Mouse (Mus musculus) urinary bladder, adult 2 months (tissue): ENCODE measurements at regions not wholly inside any gene's neighbourhood (a gene's known extent, or its start where the extent isn't known, plus 50 kb on each side); places are given as distances from the start of the nearest gene placed in this dataset.
"Not testable (repeated sequence)": the region's sequence is repeated elsewhere in the genome, so short reads cannot be mapped to it uniquely, and the experiment has no call there.

ENCODE experiments used
- DNase-seq: peaks from one replicate; pipeline ENCODE4 v3.0.0; 2022; ENCODE audit warnings: low spot score

DNA sequence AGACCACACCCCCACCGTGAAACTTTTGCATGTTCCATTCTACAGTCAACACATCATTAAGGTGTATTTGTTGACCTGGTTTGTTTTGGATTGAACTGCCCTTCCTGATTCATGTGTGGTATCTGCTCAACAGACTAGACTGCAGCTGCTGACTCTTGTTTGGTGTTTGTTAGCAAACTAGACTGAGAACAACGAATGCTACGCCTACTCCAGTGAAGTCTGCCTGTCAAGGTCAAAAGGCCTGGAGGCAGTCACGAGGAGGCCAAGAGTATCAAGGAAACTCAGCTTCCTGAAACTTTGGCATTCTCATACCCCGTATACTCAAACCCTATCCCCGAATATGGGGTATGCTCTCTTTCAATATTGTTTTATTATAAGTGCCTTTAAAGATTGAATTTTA is 194.2 kb upstream of the Spin1 start:
- not testable (repeated sequence) for DNase-seq

DNA sequence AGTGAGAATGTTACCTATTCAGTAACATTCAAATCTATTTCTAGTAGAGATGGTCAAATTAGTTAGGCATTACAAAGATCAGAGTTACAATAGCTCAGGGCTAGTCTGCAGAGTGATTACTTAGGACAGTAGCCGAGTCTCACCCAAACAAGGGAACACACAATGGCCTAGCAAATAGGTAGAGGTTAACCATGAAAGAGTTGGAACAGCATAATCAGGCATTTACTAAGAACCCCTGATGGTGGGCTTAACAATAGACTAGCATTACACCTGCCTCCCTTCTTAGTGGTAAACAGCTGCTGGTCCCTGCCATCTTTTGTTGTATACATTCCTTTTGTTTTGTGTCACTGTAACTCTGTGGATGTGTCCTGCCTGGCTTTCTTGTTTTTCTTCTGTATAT is 193.8 kb upstream of the Spin1 start:
- no peak for DNase-seq

GRCm38 (mm10) chr13:50912776-50913175 is 187.9 kb upstream of the Spin1 start:
- DNase-seq: not testable (repeated sequence)

GRCm38 (mm10) chr13:50934017-50934416 is 166.7 kb upstream of the Spin1 start:
- not testable (repeated sequence) for DNase-seq

DNA sequence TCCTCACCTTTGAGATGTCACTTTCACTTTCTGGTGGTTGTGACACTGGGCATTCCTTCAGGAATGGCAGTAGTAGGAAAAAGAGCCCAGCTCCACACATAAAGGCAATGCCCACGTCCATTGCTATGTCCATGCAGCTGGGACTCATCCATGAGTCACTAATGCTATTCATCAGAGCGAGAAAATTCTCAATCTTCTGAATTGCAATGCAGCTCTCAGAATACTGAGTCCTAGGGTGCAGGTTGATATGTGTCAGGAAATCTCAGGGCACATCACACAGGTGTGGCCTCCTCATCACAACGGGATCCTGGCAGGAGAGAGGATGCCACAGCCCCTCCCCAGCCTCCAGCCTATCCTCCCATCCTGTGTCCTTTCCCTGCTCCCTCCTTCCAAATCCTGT is 158.1 kb upstream of the Spin1 start:
- no peak for DNase-seq

- DNase-seq: peak; percentile 27
Measured at GRCm38 (mm10) chr13:50949545-50950226, 151.0 kb upstream of the Spin1 start.

DNA sequence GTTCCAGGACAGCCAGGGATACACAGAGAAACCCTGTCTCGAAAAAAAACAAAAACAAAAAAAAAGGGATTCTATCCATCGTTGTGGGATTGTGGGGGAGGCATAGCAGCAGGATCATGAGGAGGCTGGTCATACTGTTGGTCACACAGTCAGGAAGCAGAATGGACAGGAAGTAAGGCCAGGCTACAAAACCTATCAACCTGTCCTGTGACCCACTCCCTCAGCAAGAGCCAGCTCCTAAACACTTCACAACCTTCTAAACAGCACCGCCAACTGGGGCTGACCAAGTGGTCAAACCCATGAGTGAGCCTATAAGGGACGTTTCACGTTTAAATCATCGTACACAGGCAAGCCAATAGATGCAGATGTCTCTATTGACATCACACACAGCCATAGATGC is 146.0 kb upstream of the Spin1 start:
- DNase-seq: no peak

DNA sequence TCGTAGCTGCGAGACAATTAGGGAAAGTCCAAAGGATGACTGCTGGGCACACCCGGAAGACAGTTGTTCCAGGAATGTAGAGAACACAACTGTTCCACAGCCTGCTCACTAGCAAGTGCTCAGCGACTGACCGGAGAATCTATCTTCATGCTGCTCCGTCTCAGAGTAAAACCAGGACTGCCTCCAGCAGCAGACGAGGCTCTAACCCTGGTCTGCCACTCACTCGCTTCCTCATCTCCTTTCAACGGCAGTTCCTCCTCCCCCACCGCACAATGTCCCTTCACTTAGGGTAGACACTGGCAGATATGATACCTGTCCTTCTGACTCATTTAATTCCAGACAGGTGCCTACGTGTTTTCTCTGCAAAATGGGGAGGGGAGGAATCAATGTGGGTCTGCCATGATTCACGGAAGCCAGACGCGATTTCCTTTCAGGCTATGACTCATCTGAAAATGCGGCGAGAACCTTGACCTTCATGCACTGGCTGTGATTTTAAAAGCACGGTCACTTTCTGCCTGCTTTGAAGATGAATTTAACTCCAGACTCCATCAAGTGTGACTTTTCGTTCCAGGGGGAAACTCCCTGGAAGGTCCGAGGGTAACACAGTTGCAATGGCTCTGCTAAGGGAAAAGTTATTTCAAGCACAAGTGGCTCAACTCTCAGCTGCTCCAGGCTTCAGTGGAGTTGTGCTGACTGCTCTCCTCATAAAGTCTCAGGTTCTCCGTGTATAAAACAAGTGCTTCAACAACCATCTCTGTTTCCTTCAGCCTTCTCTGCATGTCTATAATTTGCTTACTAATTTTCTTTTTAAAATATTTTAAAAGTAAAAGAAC is 142.4 kb upstream of the Spin1 start:
- DNase-seq: no peak

DNA sequence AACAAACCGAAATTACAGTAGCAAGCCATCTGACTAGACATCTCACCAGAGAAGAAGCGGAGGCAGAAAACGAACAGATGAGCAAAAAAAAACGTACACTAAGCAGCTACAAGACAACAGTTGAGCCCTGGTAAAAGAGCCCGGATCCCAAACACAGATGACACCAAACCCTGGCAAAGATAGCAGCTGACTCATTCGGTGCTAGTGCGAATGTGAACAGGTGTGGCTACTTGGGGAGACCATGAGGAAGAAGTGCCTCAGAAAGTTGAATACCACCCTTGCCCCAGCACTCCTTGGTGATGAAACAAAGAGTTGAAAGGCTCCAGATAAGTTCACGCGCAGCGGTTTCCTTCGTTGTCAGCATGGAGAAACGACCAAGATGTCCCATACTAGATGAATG is 139.8 kb upstream of the Spin1 start:
- DNase-seq: no peak

DNA sequence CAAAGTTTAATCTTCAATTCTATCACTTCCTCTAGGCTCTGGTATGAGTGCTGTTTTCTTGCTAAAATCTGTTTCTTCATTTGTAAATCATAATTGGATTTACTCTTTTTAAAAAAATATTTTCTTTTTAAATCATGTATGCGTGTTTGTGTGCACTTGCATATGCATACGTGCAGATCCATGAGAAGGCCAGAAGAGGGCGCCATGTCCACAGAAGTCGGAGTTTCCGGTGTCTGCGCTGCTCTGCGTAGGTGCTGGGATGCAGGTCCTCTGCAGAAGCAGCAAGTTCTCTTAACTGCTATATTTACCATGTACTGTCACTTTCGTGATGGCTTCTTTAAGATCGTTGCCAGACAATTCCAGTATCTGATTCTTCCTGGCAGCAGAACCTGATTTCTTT is 136.6 kb upstream of the Spin1 start:
- DNase-seq: no peak

GRCm38 (mm10) chr13:50965041-50965440 is 135.6 kb upstream of the Spin1 start:
- not testable (repeated sequence) for DNase-seq

DNA sequence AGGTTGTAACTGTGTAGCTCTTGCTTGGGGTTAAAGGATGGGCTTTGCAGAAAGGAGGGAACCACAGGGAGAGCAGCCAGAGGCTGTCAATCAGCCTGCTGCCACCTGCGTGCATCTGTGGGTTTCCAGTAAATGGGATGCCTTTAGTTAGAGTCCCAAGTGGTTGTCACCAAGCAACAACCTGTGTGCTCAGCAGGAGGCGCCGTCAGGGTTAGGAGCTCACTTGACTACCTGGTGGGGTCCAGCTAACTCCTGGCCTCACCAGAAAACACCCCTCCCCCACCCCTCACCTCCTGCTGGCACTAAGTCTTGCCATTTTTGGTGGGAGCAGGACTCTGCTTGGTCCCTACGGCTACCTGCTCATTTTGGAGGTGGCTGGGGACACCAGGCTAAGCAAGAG is 135.0 kb upstream of the Spin1 start:
- DNase-seq: no peak

- no peak for DNase-seq
Measured at GRCm38 (mm10) chr13:50966826-50967225, 133.9 kb upstream of the Spin1 start.

GRCm38 (mm10) chr13:50973379-50973778 is 127.3 kb upstream of the Spin1 start:
- no peak for DNase-seq

- DNase-seq: no peak
Measured at GRCm38 (mm10) chr13:50975306-50975920, 125.3 kb upstream of the Spin1 start.

GRCm38 (mm10) chr13:50982005-50982404 is 118.7 kb upstream of the Spin1 start:
- no peak for DNase-seq

DNA sequence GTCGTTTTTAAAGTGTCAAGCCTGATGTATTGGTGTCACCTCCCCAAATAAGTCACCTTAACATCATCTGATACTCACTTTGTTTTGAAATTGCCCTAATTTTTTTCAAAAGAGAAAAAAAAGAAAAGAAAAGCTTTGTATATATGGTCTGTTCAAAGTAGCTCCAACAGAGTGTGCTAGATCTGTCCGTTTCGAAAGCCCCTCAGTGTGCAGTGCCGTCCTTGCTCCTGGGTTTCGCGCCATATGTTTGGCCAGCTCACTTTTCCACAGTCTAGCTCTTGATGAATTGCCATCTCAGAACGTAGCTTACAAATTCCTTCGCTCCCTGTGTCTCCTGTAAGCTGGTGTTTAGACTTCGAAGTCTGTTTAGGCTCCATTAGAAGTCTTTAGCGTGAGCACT is 117.7 kb upstream of the Spin1 start:
- no peak for DNase-seq

DNA sequence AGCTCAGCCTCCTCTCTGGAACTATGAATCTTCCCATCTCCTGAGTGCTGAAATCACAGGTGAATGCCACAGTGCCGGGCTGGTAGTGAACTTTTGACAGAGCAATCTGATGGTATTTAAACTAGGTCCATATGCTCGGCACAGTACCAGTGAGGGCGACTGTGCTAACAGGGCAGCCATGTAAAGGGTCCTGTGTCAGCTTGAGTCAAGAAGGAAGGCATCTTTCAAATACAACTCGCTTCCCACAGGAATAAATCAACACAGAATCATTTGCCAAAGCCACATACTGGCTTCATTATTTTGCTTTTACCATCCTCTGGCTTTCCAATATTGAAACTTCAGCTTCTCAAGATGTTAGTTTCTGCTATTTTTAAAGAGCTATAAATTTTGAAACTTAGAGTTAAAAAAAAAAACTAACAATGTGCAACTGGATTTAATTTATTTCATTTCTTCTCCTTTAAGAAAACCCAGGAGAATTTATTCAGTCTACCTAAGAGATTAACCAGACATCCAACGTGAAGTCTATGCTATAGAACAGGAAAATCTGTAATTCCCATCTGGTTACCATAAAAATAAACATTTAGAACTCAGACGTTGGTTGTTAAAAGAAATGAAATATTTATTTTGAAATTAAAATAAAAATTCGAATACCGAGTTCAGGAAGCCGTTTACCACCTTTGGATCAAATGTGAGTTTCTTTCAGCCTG is 108.8 kb upstream of the Spin1 start:
- no peak for DNase-seq

GRCm38 (mm10) chr13:50999738-51000137 is 100.9 kb upstream of the Spin1 start:
- no peak for DNase-seq

DNA sequence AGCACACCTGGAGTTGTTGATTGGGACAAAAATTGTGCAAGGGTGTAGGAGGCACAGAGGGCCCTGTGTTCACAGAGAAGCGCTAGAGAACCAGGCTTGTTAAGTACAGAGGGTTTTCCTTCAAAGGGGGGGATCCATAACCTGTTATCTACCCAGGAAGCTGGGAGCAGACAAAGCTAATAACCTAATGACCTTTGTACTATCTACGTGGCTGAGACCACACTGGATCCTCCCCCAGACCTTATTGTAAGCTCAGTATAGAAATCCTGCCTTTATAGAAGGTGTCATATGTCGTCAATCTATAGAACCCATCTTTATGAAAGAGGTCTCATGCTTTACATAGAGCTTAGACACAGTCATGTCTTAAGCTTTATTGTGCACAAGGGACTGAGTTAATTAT is 95.9 kb upstream of the Spin1 start:
- no peak for DNase-seq

GRCm38 (mm10) chr13:51010736-51011135 is 89.9 kb upstream of the Spin1 start:
- DNase-seq: no peak

- DNase-seq: no peak
Measured at GRCm38 (mm10) chr13:51016209-51016608, 84.5 kb upstream of the Spin1 start.
